ENCODE assay signal across 8 mouse cellular contexts in the genomic region with DNA sequence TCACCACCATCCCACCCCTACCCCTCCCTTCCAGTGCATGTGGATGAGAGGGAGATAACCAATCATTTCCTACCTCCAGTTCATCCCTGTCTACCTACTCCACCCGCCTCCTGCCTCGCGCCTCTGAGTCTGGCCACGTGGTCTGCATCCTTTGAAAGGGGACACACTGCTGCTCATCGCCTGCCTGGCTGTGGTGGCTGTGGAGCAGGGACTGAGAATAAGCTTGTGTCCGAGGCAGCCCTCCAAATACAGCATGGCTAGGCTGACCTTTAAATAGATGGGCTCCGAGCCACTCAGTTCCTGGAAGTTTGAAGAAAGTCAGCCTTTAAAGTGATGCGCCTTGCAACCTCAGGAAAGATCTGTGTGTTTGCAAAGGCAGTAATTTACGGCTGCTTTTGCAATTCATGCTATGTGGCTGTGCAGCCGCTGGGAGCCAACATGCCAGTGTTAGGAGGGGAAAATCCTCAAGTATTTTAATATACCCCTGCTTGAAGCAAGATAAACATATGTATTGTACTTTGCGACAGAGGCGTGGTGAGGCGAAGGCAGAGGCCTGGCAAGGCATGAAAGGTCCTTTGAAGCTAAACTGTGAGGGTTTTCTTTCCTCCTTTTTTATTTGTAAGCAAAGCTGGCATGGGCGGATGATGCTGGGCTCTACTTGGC.
DNase-seq lines count a peak whose midpoint lies in the region; ATAC-seq and TF ChIP-seq lines count a peak whose summit lies in the region.
"Had no signal": no experiment of that assay in that cellular context is flagged by ENCODE, and none has a peak within 500 bp of the region (broad histone marks: within the 10 kb centered on the region; RNA-seq: fewer than 3 reads in every experiment).

No protein-coding gene starts in this region.

- ATAC-seq in lung, embryonic 15.5 days (ENCODE audit: borderline replicate concordance, extremely low read depth, low FRiP score, low TSS enrichment) = peak; percentile 13; the same call in 1 of the 2 replicates
- ATAC-seq in hindbrain, postnatal 0 days = peak; percentile 59; the same call in 1 of the 2 replicates
- ATAC-seq in megakaryocyte-erythroid progenitor cell, adult 5-6 weeks (replicated peaks; ENCODE audit: low FRiP score, low TSS enrichment, poor library complexity, severe bottlenecking) = 0 out of 2 replicates have a peak, but pooled peaks have one; percentile 33

- no peak for TF ChIP-seq POLR2A in lung, adult 2 months (IDR thresholded peaks at IDR 0.05; ENCODE audit: borderline replicate concordance, extremely low read depth, low read depth, low read length)
- no peak for TF ChIP-seq POLR2A in brain, embryonic 14.5 days (IDR thresholded peaks at IDR 0.05; ENCODE audit: borderline replicate concordance, extremely low read depth, insufficient read depth, insufficient read length, poor library complexity, severe bottlenecking)

- H3K9ac ChIP-seq in lung, embryonic 15.5 days = no peak overlapping the region
- H3K9ac ChIP-seq in hindbrain, postnatal 0 days (replicated peaks; ENCODE audit: low read length) = no peak overlapping the region

- no peaks in the 10 kb centered on the region for H3K9me3 ChIP-seq in lung, embryonic 15.5 days
- no peaks in the 10 kb centered on the region for H3K9me3 ChIP-seq in hindbrain, postnatal 0 days (ENCODE audit: low read length)

- no peak overlapping the region for H3K4me2 ChIP-seq in lung, embryonic 15.5 days
- no peak overlapping the region for H3K4me2 ChIP-seq in hindbrain, postnatal 0 days (ENCODE audit: low read depth, low read length)

- H3K27ac ChIP-seq in lung, embryonic 15.5 days = no peak overlapping the region
- no peak overlapping the region for H3K27ac ChIP-seq in hindbrain, postnatal 0 days
- H3K27ac ChIP-seq: macrophage had no signal

- 43% methylated on average over 14 of the region's 14 CpGs for WGBS in lung, embryonic 15.5 days
- 38% methylated on average over 14 of the region's 14 CpGs for WGBS in lung, adult 2 months
- 42% methylated on average over 14 of the region's 14 CpGs for WGBS in hindbrain, postnatal 0 days

- no peak for TF ChIP-seq CTCF in lung, adult 2 months (IDR thresholded peaks at IDR 0.05; ENCODE audit: insufficient read depth, low read length)
- no peak for TF ChIP-seq CTCF in brain, embryonic 14.5 days (IDR thresholded peaks at IDR 0.05; ENCODE audit: borderline replicate concordance, extremely low read depth, insufficient read depth, insufficient read length)
- peak; percentile 22; the same call in 1 of the 2 replicates for TF ChIP-seq CTCF in hindbrain, postnatal 0 days (IDR thresholded peaks at IDR 0.05; ENCODE audit: low read depth)

- H3K4me1 ChIP-seq in lung, embryonic 15.5 days = peaks cover 22% of the 10 kb centered on the region
- peaks cover 15% of the 10 kb centered on the region for H3K4me1 ChIP-seq in lung, adult 2 months (ENCODE audit: control insufficient read depth, insufficient read depth, low read length)
- H3K4me1 ChIP-seq in hindbrain, postnatal 0 days (ENCODE audit: insufficient read depth, low read length) = 0 out of 2 replicates have a peak, but pooled peaks cover 10% of the 10 kb centered on the region

- H3K4me3 ChIP-seq in lung, embryonic 15.5 days = no peak overlapping the region
- H3K4me3 ChIP-seq in lung, adult 2 months (replicated peaks; ENCODE audit: extremely low read depth, low read depth, low read length) = no peak overlapping the region
- H3K4me3 ChIP-seq in hindbrain, postnatal 0 days (ENCODE audit: low read length) = no peak overlapping the region

- no peaks in the 10 kb centered on the region for H3K36me3 ChIP-seq in lung, embryonic 15.5 days
- no peaks in the 10 kb centered on the region for H3K36me3 ChIP-seq in hindbrain, postnatal 0 days (ENCODE audit: insufficient read depth, low read length)

- H3K27me3 ChIP-seq in lung, embryonic 15.5 days = no peaks in the 10 kb centered on the region
- no peaks in the 10 kb centered on the region for H3K27me3 ChIP-seq in hindbrain, postnatal 0 days (ENCODE audit: insufficient read depth, low read length)

- no peak for DNase-seq in lung, adult 2 months
- DNase-seq in brain, embryonic 14.5 days (ENCODE audit: low read depth) = peak; percentile 75
- peak; percentile 53 for DNase-seq in hindbrain, postnatal 0 days (ENCODE audit: low spot score)
- no peak for DNase-seq in thymus, postnatal 10 days (ENCODE audit: low spot score in 2 of 2)
- DNase-seq in spleen, postnatal 36 days (ENCODE audit: low spot score in 2 of 2) = no peak

Comparison
In these comparisons a context has a peak if more than half of its experiments do, and no peak if none do; other contexts are left out.
1. DNase-seq: peak in brain, embryonic 14.5 days (single experiment) and hindbrain, postnatal 0 days (single experiment); none in lung, adult 2 months (single experiment), thymus, postnatal 10 days (0 of 2) and spleen, postnatal 36 days (0 of 2).
2. Peak in every context shown above with its lines, with median percentiles within 50 percentile points of each other: ATAC-seq.